Mouse (Mus musculus) bone marrow, adult 2 months (tissue): ENCODE measurements around the gene Lsm4.

Experiments used
- CTCF ChIP-seq: fragments of 200-500 bp; IDR thresholded peaks from 2 replicates; pipeline ENCODE4 v1.5.1; 2011; ENCODE audit warnings: low read length, control low read depth; ENCODE audit not compliant: control insufficient read depth, insufficient read depth
- POLR2A ChIP-seq: fragments of 200-500 bp; IDR thresholded peaks from 2 replicates; pipeline ENCODE4 v1.6.1; 2011; ENCODE audit warnings: low read depth, mild to moderate bottlenecking, control low read depth, low read length, borderline replicate concordance; ENCODE audit not compliant: control insufficient read depth

GRCm38 (mm10) chr8:70702842-70703182 is 29.8 kb downstream of the Lsm4 start:
- TF ChIP-seq POLR2A (no peak), CTCF (no peak)
